Mouse (Mus musculus): ENCODE measurements around the gene Atpif1. TPM values are rescaled to one million over a fixed set of nuclear protein-coding genes. Genes with fewer than 3 reads are reported as not detected.
A peak's percentile ranks its signal among the peaks of the same experiment; 100 is the strongest.

Gene Atpif1
- polyA plus RNA-seq, 1 experiment: 183 TPM

DNA sequence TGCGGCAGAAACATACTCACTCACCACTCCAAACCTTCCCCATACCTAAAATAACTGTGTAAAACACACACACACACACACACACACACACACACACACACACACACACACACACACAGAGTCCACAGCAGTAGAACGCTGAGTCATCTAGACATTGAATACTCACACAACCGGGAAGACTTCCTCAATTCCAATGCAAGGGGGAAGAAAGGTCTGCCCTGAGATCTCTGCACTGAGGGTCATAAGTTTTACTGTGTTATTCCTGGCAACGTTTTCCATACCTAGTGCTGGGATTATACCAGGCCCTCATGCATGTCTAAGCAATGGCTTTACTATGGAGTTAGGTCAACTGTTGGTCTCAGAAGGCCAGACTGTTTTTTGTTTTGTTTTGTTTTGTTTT lies 4.1 kb downstream of the Atpif1 start:
- WGBS: 15% methylated on average over 4 of the region's 4 CpGs
- DNase-seq (ENCODE audit: low read depth, low spot score): peak; percentile 87

DNA sequence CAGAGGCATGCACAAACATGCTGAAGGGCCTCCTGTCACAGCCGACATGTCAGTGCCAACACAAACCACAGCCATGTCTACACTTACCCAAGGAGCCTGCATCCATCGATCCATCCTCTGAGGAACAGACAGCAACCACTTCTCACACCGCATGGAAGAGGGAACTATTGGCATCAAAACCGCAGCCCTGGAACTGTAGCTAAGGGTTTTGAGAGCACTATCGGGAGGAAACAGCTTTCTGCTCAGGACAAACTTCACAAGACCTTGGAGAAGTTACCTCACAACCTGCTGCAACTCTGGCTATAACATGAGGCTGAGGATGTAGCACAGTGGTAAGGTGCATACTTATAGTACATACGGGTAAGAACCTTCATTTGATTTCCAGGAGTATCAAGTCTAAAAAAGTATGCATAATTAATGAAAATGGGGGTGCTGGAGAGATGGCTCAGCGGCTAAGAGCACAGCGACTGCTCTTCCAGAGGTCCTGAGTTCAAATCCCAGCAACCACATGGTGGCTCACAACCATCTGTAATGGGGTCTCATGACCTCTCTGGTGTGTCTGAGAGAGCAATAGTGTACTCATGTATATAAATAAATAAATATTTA lies 5.4 kb downstream of the Atpif1 start:
- 87% methylated on average over 8 of the region's 8 CpGs for WGBS
- no peak for DNase-seq (ENCODE audit: low read depth, low spot score)

DNA sequence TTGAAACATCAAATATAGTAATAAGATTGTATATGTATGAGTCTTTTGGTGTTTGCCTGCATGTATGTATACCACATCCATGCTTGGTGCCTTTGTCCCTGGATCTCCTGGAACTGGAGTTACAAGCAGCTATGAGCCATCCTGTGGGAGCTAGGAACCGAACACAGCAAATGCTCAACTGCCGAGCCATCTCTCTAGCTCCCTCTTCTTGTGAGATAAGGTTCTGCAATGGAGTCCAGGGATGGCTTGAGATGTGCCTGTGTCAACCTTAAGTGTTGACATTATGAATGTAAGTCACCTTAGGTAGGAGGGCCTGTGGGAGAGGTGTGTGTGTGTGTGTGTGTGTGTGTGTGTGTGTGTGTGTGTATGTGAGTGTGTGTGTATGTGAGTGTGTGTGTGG lies 6.8 kb downstream of the Atpif1 start:
- DNase-seq (ENCODE audit: low read depth, low spot score): no peak
- 35% methylated on average over 2 of the region's 2 CpGs for WGBS

DNA sequence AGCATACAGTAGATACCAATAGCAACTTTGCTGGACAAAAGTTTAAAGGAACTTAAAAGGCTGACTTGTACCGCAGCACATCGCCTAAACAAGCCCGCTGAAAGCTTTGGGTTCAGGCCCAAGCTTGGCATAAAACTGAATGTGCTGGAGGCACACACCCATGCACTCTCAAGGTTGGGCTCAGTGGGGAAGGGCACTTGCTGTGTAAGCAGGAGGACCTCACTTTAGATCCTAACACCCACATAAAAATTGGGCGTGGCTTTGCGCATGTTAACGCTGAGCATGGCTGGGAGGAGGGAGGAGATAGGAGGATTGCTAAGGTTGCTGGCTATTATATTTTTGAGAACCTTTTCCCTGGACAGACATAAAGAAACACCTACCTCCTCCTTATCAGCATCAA lies 8.7 kb downstream of the Atpif1 start:
- DNase-seq (ENCODE audit: low read depth, low spot score): no peak
- WGBS: 18% methylated on average over 6 of the region's 6 CpGs

DNA sequence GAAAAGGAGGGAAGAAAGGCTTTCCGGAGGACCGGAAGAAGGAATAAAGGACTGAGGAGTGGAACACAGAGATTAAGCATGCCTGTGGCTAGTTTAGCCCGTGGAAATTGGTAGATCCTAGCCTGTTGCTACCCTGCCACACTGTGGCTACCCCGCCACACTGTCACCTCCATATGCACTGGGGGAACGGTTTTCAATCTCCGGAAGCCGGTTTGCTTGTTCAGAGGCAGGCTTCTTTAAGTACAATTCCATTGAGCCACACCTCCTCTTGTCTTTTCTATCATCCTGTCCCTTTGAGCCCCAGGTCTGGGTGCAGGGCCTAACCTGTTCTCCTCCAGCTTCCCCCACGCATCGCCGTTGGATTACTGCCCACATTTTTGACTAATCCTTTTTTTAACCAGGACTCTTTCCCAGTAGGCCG lies 9.1 kb downstream of the Atpif1 start:
- WGBS: 17% methylated on average over 11 of the region's 11 CpGs
- no peak for DNase-seq (ENCODE audit: low read depth, low spot score)

DNA sequence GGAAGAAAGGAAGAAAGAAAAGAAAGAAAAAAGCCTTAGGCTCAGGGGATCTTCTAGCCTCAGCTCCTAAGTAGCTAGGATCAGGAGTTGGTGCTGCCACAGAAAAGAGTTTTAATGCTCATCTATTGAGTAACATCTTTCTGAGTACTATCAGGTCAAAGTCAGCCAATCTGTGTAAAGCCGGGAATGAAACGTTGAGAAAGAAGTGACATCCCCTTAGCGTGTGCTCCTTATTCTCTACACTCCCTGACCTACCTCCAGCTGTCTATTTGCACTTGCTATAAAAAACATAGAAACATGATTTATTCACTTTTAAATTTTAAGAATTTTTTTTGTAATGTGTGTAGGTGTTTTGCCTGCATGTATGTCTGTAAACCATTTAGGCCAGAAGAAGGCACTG lies 14.3 kb downstream of the Atpif1 start:
- DNase-seq (ENCODE audit: low read depth, low spot score): no peak
- 75% methylated on average over 3 of the region's 3 CpGs for WGBS

DNA sequence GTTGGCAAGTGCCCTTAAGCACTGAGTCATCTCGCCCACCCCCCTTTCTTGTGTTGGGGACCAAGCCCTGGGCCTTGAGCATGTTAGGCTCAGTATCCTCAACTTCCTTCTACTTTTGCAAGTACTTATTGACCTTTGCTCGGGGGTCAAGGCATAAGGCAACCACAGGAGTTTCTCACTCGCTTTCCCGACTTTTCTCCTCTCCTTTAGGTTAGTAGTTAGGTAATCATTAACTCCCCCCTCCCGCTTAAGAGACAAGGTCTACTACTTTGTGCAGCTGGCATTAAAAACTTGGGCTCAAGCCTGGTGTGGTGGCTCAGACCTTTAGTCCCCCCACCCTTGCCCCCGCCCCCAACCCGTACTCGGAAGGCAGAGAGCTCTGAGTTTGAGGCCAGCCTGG lies 15.4 kb downstream of the Atpif1 start:
- no peak for DNase-seq (ENCODE audit: low read depth, low spot score)
- WGBS: 33% methylated on average over 8 of the region's 8 CpGs

DNA sequence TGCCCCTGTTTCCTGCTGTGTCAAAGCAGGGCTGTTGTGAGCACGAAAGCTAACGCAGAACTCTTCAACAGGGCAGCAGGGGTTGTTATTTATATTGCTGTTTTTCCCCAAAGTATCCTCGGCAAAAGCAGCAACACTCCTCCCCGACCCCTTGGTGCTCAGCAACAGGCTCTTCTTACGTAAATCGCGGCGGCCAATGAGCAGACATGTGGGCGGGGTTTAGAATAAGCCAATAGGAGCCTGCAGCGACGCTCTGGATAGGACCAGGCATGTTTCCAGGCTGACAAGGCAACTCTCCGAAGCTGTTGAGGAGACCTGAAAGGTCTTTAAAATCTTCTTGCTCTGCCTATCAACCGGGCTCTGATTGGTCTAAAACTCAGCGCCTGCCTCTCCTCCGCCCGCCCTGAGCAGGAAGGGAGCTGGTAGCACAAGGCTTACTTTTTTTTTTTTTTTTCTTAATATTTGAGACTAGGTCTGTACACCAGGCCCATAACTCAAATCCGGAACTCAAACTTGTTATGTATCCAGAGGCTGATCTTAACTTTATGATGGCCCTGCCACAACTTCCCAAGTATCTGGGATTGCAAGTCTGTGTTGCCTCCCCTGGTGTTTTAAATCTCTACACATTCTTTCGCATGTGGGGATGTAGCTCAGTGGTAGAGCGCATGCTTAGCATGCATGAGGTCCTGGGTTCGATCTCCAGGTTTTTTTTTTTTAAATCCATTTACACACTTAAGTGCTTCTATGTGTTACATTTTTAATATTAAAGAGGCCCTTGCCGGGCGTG lies 17.9 kb downstream of the Atpif1 start:
- 16% methylated on average over 22 of the region's 22 CpGs for WGBS
- peak; percentile 87 for DNase-seq (ENCODE audit: low read depth, low spot score)

DNA sequence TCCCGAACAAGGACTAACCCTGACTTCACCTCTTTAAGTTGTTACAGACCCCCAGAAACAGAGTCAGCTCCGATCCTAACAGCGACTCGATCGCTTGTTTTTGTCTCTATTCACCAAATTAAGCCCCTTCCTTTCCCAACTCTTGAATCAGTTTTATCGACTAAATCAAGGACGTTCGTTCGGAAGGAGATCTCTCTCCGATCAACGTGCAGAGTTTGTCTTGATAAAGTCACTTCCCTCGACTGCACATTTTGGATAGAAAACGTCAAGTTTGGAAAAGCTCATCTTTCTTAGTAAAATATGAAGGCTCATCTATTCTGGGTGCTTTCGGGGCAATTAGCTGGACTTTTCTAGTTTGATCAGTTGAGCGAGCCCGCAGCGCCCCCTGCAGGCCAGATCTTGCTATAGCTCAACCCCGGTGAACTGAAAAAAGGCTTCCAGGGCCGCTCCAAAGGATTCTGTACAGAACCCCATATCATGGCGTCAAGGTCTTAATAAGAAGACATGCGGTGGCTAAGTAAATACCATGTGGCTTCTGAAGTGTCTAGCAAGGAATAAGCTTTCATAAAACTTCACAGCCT lies 18.8 kb downstream of the Atpif1 start:
- no peak for DNase-seq (ENCODE audit: low read depth, low spot score)
- 2% methylated on average over 21 of the region's 21 CpGs for WGBS

DNA sequence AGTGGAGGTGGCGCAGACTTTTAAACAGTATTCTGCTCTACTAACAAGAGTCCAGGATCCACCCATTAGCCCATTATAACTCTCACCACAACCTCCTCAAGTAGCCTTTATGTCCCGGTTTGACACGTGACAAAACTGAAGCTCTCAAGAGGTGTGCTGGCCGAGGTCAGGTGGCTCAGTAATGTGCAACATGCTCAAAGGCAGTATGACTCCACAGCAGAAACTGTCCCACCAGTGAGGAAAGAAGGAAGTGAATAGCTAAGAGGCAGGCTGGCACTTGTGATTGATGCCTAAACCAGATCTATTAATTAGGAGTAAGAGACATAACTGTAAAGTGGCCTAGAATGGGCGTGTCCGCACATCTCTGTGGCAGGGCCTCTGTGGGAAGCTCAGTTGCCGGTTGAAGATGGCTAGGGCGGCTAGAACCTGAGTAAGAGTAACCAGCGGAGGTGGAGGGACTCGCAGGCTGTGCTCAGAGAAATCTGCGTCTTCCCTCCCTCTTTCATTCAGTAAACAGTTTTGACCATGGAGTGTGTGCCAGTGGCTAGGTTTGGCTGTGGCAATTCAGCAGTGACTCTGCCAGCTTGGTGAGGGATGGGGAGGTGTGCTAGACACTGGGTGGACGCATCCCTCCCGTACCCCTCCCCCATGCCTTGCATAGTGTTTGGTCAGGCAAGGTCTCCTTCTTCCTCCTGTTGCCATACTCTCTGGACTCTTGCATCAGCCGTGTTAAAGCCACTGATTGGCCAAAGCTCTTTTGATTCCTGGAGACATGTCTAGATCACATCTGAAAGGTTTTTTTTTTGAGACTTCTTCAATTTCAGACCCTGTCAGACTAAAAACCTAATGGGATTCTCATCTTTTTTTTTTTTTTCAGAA lies 19.8 kb downstream of the Atpif1 start:
- 70% methylated on average over 14 of the region's 14 CpGs for WGBS
- DNase-seq (ENCODE audit: low read depth, low spot score): no peak

DNA sequence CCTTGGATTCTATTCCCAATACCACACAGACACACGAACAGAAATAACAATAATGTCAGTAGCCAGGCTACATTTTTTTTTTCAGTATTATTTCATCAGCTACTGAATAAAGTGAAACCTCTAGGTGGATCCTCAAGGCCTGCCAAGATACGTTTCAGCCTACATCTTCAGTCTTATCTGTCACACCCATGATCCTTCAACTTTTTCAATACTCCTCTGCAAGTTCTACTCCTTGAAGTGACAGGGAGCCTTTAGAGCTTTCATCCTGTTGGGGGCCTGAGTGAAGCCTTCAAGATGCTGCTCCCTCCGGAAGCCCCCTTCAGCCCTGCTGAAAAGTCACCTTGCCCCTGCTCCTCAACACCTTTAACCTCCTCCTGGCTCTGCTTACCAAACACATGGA lies 21.4 kb downstream of the Atpif1 start:
- WGBS: 86% methylated on average over 3 of the region's 3 CpGs
- DNase-seq (ENCODE audit: low read depth, low spot score): no peak

DNA sequence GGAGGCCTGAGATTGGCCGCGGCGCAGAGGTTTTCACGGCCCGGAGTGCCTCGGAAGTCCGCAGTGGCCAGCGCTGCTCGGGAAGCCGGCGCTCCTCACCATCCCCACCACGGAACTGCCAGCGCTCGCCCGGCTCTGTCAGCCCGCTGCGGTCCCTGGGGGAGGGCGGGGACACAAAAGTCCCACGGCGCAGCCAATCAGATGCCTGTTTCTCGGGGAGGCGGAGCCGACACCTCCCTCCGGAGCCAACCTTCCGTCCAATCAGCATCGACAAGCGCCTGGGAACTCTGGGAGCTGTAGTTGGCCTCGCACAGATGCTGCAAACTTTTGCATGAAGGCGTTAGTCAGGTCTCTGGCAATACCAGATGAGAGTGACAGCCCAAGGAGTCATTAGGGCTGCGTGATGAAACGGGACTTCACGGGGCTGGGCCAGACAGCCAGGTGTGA lies 23.1 kb downstream of the Atpif1 start, which contains the start of gene Sesn2:
Gene Sesn2 (minus strand): TSS at position 150 of the 447 bp plus-strand sequence.
- under 1% methylated on average over 32 of the region's 32 CpGs for WGBS
- peak; percentile 99 for DNase-seq (ENCODE audit: low read depth, low spot score)

DNA sequence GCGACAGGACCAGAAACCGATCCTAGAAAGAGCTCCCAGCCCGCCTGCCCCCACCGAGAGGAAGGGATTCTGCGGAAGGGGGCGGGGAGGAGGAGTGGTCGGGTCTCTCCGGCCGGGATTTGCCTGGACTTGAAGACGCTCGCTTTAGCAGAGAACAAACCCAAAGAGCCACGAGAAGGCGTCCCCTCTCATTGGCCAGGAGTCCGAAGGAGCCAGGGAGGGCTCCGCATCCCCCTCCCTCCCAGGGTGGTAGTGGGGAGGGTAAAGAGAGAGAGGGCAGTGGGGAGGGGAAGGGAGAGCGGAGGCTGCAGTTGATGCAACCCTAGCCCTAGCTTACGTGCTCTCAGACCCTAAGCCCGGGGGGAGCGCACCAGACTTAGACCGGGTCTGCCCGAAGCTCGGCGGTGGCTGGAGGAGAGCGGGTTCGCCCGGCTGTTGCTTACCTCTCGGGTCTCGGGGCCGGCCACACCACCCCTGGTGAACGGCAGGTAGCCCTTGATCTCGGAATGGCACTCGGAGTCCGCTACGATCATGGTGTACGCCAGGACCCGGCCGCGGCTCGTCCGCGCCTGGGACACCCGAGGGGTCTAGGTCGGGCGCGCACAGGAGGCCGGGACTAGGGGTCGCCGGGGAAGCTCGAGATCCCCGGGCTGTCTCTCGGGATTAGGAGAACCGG lies 23.7 kb downstream of the Atpif1 start:
- WGBS: under 1% methylated on average over 52 of the region's 52 CpGs
- DNase-seq (ENCODE audit: low read depth, low spot score): no peak

DNA sequence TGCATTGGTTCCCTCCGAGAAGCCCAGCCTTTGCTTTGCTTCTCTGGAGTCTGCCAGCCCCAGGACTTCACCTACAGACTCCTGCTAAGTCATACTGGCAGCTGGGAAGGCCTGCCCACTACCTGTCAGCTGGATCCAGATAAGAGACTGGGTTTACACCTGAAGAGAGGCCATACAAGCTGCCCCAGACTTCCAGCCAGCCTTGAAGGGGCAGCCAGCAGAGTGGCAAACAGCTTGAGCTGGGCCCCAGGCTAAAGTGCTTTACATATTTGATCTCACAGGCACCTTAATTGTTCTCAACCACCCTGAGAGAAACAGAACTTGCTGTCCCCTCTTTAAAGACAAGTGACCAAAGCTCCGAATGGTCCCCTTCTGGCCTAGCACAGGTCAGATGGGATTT lies 26.2 kb downstream of the Atpif1 start:
- DNase-seq (ENCODE audit: low read depth, low spot score): no peak
- 72% methylated on average over 2 of the region's 2 CpGs for WGBS

DNA sequence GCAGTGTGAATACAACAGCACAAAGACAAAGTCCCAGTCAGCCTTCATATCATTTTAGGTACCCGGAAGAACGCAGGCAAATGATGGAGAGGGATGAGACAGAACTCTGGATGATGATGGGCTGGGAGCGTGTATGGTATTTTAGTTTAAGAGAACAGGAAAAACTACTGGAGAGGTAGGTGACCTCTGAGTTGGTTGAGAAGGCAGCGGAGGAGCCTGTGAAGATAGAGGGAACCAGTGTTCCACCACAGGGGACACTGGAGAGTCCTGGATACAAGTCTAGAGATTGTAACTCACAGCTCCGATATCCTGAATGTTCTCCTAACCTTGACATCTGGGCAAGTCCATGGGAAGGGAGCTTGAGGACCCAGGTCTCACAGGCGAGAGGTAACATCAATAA lies 27.2 kb downstream of the Atpif1 start:
- 88% methylated on average over 6 of the region's 6 CpGs for WGBS
- no peak for DNase-seq (ENCODE audit: low read depth, low spot score)

DNA sequence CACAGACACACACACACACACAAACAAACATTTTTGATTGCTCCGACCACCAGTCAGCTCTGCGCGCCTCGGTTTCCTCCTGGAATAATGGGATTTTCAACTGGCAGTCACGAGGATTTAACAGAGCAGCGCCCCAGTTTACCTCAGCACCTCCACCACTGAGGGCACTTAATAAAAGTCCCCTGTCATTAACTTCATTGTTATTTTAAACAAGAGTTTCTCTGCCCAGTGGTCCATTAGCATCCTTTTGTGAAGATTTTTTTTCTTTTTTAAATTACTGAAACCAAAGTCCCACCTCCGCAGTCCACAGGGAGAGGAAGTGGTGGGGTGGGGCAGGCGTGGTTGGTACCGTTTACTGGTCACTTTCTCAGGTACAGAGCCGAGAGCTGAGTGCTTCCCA lies 27.7 kb downstream of the Atpif1 start:
- WGBS: 64% methylated on average over 10 of the region's 10 CpGs
- DNase-seq (ENCODE audit: low read depth, low spot score): no peak

DNA sequence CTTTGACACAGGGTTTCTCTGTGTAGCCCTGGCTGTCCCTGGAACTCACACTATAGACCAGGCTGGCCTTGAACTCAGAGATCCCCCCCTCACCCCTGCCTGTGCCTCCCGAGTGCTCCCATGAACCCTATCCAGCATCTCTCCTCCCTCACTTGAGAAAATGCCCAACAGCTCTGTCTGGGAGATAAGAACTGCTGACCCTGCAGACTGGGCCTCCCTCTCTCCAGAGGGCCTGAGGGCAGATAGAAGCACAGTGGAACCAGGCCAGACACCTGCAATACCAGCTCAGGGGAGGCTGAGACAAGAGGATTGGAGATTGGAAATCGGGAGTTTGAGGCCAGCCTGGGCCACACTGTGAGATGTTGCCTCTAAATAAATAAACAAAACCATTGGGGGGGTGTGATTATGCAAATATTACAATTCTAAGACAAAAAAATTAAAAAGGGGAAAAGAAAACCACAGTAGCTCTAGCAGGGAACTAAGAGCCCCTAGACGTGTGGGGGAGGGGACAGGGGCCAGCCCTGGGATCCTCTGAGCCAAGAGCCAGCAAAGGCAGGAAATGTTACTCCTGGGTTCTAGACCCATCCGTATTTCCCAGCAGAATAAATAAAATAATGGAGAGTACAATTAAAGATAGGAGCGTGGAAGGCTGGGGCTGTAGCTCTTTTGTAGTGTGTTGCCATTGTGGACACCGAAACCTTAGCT lies 28.3 kb downstream of the Atpif1 start:
- no peak for DNase-seq (ENCODE audit: low read depth, low spot score)
- 80% methylated on average over 6 of the region's 6 CpGs for WGBS

DNA sequence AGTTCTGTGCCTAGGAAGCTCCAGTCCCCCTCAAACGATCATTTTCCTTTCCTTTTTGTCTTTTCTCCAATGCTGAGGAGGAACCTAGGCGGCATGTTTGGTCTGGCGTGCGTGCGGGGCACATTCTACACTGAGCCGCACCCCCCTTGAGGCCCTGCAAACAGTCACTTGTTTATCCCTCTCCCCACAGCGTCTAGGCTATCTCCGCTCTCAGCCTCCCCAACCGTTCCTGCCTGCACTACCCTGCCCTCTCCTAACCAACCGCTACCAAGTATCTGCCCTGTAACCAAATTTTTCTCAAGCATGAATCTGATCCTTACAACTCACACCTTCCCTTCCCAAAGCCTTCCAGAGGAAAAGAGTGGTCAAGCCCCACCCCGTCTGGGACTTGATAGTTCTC lies 30.1 kb downstream of the Atpif1 start:
- DNase-seq (ENCODE audit: low read depth, low spot score): no peak
- 79% methylated on average over 11 of the region's 11 CpGs for WGBS

DNA sequence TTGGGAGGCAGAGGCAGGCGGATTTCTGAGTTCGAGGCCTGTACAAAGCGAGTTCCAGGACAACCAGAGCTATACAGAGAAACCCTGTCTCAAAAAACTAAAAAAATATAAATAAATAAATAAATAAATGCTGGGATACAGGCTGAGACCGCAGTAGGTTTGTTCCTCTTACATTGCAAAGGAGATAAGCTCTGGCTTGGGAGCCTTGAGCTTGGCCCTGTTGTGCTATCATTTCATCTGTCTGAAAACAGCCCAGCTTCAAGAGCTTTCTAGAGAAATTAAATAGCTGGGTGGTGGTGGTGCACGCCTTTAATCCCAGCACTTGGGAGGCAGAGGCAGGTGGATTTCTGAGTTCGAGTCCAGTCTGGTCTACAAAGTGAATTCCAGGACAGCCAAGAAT lies 31.8 kb downstream of the Atpif1 start:
- DNase-seq (ENCODE audit: low read depth, low spot score): no peak
- 96% methylated on average over 6 of the region's 6 CpGs for WGBS

All from large intestine, adult 2 months (tissue).